ENCODE assay signal across 19 mouse cellular contexts in genomic region chr1:32301391-32301790, GRCm38 (mm10).
"Had no signal": no experiment of that assay in that cellular context is flagged by ENCODE, and none has a peak within 500 bp of the region (broad histone marks: within the 10 kb centered on the region; RNA-seq: fewer than 3 reads in every experiment).

No protein-coding gene starts in this region.

- H3K4me3 ChIP-seq: limb, embryonic 10.5 days; limb, embryonic 13.5 days; liver, embryonic 12.5 days; liver, embryonic 15.5 days; lung, embryonic 15.5 days; megakaryocyte, embryonic 14.5 days; midbrain, embryonic 10.5 days; midbrain, embryonic 13.5 days; myocyte had no signal

- H3K4me1 ChIP-seq: limb, embryonic 10.5 days; limb, embryonic 13.5 days; liver, embryonic 12.5 days; liver, embryonic 15.5 days; lung, embryonic 15.5 days; megakaryocyte, embryonic 14.5 days; midbrain, embryonic 10.5 days; midbrain, embryonic 13.5 days had no signal

- DNase-seq: kidney, adult 2 months; kidney, postnatal 10 days; kidney, postnatal 36 days; liver; lung, adult 18-20 months; lung, postnatal 10 days; lung, postnatal 36 days; thymus, adult 2 months; thymus, postnatal 14 days; thymus, postnatal 4 days had no signal

- H3K27ac ChIP-seq: limb, embryonic 10.5 days; limb, embryonic 13.5 days; liver, embryonic 12.5 days; liver, embryonic 15.5 days; lung, embryonic 15.5 days; midbrain, embryonic 10.5 days; midbrain, embryonic 13.5 days had no signal
